Mouse (Mus musculus): ENCODE data around the gene Misp.

The Misp gene

DNA sequence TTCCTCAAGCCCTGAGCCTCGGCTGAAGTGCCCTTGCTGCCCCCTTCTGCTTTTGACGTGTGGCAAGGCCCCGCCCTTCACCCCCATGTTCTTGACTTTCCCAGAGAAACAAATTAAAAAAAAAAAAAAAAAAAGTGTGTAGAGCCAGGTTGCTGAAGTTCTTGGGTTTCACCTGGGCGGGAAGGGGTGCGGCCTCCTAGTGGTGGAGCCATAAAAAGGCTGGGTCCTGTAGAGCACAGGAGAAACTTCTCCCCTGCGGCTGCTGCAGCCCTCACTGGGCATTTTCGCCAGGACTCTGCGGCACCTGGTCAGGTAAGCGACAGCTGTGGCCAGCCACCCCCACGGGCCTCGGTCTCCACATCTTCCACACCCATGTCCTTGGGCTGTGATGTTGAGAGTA is at the start of gene Misp:
Misp (plus strand) TSS at position 208 of the 400 bp plus-strand sequence.
- no peak for DNase-seq (ENCODE audit: extremely low read depth, insufficient read length, low spot score)

- DNase-seq (ENCODE audit: extremely low read depth, insufficient read length, low spot score) = no peak
Observed at GRCm38 (mm10) chr10:79772320-79772719, 48.5 kb upstream of the Misp start.

DNA sequence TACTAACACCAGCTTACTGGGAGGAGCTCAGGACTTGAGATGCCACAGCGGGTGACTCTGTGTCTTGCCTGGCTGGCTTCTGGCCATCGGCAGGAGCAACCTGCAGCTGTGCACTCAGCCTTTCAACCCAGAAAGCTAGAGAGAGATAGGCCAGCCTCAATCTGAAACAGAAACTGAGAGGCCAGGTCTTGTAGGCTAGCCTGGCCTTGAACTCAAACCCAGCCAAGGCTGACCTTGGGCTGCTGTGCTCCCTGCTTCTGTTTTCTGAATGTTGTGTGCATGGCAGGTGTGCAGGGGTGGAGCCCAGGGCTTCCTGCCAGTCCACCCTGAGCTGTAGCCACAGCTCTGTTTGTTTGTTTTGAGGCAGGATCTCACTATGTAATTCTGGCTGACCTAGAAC is 47.6 kb upstream of the Misp start:
- DNase-seq (ENCODE audit: extremely low read depth, insufficient read length, low spot score) = no peak

GRCm38 (mm10) chr10:79774486-79775279 is 46.1 kb upstream of the Misp start:
- DNase-seq (ENCODE audit: extremely low read depth, insufficient read length, low spot score) = no peak

- DNase-seq (ENCODE audit: extremely low read depth, insufficient read length, low spot score) = peak; percentile 75
Observed at GRCm38 (mm10) chr10:79777103-79777531, 43.7 kb upstream of the Misp start, which contains the start of gene Fstl3. Gene Fstl3, plus strand, starts transcription at chr10:79777272.

GRCm38 (mm10) chr10:79778006-79778405 is 42.8 kb upstream of the Misp start:
- DNase-seq (ENCODE audit: extremely low read depth, insufficient read length, low spot score) = peak; percentile 86

- DNase-seq (ENCODE audit: extremely low read depth, insufficient read length, low spot score) = no peak
Observed at GRCm38 (mm10) chr10:79779193-79779592, 41.6 kb upstream of the Misp start.

DNA sequence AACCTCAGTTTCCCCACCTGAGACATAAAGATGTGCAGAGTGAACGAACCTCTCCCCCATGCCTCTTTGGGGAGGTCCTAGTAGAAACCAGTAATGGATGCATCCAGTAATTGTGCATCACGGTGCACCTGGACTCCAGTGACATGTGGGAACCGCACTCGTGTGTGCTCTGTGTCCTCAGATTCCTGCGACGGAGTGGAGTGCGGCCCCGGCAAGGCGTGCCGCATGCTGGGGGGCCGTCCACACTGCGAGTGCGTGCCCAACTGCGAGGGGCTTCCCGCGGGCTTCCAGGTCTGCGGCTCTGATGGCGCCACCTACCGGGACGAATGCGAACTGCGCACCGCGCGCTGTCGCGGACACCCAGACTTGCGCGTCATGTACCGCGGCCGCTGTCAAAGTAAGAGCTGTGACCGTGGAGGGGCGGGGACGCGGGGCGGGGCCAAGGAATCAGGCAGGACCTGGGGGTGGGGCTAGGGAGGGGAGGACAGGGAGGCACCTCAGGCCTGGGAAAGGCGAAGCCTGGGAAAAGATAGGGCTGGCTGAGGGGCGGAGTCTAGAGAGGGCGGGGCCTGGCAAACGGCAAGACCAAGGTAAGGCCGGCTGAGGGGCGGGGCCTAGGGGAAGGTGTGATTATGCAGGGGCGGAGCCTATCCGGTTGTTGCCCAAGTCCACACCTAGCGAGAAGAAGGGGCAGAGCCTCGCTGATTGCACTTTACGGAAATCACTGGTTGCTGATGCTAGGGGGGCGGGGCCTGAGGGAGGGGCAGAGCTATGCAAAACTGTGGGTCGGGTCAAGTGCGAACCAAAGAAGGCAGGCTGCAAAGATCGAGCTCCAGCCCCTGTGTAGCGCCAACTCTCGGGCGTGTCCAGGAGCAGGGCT is 40.8 kb upstream of the Misp start:
- peak; percentile 87 for DNase-seq (ENCODE audit: extremely low read depth, insufficient read length, low spot score)

- DNase-seq (ENCODE audit: extremely low read depth, insufficient read length, low spot score) = no peak
Observed at GRCm38 (mm10) chr10:79780664-79781015, 40.1 kb upstream of the Misp start.

- no peak for DNase-seq (ENCODE audit: extremely low read depth, insufficient read length, low spot score)
Observed at GRCm38 (mm10) chr10:79781139-79781538, 39.6 kb upstream of the Misp start.

DNA sequence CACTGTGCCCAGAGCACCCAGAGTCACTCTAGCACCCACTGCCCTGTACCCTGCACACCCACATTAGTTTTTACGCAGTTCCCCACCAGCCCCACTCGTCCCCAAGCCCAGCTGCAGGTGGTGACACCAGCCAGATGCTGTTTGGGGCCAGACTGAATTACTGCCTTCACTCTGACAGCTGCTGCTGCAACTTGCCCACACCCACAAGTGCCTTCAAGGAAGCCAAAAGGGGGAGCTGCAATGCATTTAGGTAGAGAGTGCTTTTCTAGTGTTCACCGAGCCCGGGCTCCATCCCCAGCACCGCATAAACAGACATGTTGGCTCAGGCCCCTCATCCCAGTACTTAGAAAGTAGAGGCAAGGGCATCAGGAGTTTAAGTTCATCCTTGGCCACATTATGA is 38.8 kb upstream of the Misp start:
- no peak for DNase-seq (ENCODE audit: extremely low read depth, insufficient read length, low spot score)

DNA sequence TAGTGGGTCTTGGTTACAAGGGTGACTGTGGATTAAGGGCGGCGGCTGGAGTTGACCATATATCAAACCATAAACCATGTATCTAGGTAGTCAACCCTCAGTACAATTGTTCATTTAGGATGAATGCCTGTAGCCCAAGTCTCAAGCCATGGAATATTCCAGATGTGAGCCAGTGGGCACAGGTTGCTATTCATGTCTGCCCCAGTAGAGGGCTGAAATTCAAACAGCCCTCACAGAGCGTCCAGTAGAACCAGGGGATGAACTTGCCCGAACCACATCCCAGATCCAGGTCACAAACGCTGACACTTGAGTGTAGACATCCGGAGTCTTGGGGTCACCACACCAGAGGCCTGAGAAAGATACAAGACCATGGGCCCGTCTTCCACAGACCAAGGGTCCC is 37.7 kb upstream of the Misp start:
- no peak for DNase-seq (ENCODE audit: extremely low read depth, insufficient read length, low spot score)

DNA sequence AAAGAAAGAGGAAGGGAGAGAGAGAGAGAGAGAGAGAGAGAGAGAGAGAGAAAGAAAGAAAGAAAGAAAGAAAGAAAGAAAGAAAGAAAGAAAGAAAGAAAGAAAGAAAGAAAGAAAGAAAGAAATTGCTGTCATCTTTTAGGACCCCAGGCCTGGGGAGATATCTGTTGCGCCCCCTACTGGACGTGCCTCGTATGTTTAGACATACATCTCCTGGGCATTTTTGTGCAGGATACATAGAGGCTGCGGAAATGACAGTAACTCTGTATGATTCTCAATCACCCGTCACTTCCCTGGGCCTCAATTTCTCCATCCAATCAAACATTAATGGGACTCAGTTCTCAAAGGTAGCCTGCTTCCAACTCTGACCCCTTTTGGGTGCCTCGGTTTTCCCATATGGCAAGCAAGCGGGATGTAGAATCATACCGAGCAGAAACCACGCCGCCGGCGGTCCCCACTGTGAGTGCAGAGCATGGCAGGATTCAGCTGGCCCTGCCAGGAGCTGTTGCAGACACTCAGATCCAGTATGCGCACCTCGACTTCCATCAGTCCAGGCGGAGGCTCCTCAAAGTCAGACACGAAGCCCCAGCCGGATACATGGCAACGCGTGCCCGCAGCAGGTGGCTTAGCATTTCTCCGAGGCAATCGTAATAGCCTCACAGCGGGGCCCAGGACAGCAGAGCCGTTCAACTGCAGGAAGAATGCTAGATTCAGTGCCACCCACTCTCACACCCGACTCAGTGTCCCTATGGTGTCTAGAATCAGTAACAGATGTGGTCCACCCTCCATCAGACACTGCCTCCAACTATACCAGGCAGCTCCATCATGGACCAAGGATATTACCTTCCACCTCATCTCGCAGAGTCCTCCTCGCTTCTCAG is 36.6 kb upstream of the Misp start:
- no peak for DNase-seq (ENCODE audit: extremely low read depth, insufficient read length, low spot score)

- no peak for DNase-seq (ENCODE audit: extremely low read depth, insufficient read length, low spot score)
Observed at GRCm38 (mm10) chr10:79788386-79789158, 32.2 kb upstream of the Misp start.

GRCm38 (mm10) chr10:79789581-79789980 is 31.2 kb upstream of the Misp start:
- DNase-seq (ENCODE audit: extremely low read depth, insufficient read length, low spot score) = no peak

- no peak for DNase-seq (ENCODE audit: extremely low read depth, insufficient read length, low spot score)
Observed at GRCm38 (mm10) chr10:79790861-79791260, 29.9 kb upstream of the Misp start, which contains the start of gene Prss57. Gene Prss57, minus strand, starts transcription at chr10:79790961.

DNA sequence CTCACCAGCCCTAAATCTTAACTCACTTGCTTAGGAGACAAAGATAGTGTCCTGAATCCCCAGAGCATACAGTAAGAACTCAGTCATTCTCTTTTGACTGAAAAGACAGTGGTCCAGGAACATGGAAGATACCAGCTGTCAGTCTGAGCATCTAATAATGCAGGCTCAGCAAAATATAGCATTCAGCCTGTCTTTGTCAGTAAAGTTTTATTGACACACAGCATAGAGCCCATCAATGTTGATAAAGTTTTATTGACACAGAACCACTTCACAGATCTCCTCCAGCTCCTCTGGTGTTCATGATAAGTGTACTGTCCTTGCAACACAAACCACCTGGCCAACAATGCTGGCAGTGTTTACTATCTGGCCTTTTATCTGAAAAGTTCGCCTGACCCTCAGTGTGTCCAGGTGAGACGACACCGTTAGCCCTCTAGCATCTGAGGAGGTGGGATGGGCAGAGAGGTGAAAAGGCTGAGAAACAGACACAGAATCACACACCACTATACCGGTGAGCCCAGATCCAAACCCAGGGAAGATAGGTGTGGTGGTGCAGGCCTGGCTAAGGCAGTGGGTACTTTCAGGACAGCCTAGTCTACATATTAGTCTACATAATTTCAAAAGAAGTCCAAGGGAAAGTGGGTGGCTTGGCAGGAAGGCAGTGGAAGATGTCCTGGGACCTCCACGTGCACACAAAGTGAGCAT is 28.3 kb upstream of the Misp start:
- no peak for DNase-seq (ENCODE audit: extremely low read depth, insufficient read length, low spot score)

GRCm38 (mm10) chr10:79793051-79793737 is 27.6 kb upstream of the Misp start, which contains the start of gene Palm:
Gene Palm, plus strand, starts transcription at chr10:79793572.
- peak; percentile 84 for DNase-seq (ENCODE audit: extremely low read depth, insufficient read length, low spot score)
